Mouse (Mus musculus): ENCODE data around the gene Tada3. TPM values are rescaled to one million over a fixed set of nuclear protein-coding genes. Genes with fewer than 3 reads are reported as not detected.

The Tada3 gene
- polyA plus RNA-seq, 1 experiment from 2014 or later: 52.6 TPM

DNA sequence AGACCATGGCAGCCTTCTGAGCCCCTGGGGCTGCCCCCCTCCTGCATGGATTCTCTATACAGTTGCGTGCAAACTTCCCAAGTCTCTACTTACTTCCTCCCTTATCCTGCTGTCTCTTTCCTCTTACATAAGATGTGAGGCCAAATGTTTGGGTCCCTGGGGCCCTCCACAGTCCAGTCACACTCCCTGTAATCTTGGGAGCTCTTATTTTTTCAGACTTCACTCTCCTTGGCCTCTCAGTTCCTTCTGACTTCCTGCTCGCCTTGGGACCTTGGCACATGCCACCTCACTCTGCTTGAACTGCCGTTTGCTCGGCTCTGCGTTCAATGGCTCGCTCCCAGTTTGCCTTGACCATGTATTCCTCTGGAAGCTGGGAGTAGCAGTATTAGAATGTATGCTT, 16.3 kb upstream of the Tada3 start:
- no peak overlapping the region for H3K4me2 ChIP-seq (replicated peaks; ENCODE audit: low read depth, low read length)
- H3K27me3 ChIP-seq (ENCODE audit: control insufficient read depth, insufficient read depth, low read length): no peaks in the 10 kb centered on the region
- peaks cover 18% of the 10 kb centered on the region; the same call in 1 of the 2 replicates for H3K36me3 ChIP-seq (ENCODE audit: control insufficient read depth, insufficient read depth, low read length)
- 88% methylated on average over 6 of the region's 6 CpGs for WGBS
- H3K27ac ChIP-seq (ENCODE audit: low read length): no peak overlapping the region
- H3K9me3 ChIP-seq (ENCODE audit: control insufficient read depth, low read depth, low read length): no peaks in the 10 kb centered on the region
- H3K9ac ChIP-seq (replicated peaks; ENCODE audit: low read depth, low read length): no peak overlapping the region
- peaks cover 7% of the 10 kb centered on the region for H3K4me1 ChIP-seq (ENCODE audit: control insufficient read depth, insufficient read depth, low read length)
- no peak for ATAC-seq (ENCODE audit: insufficient number of reproducible peaks, insufficient read depth, low FRiP score, low read depth)
- no peak overlapping the region for H3K4me3 ChIP-seq (ENCODE audit: low read depth, low read length)

DNA sequence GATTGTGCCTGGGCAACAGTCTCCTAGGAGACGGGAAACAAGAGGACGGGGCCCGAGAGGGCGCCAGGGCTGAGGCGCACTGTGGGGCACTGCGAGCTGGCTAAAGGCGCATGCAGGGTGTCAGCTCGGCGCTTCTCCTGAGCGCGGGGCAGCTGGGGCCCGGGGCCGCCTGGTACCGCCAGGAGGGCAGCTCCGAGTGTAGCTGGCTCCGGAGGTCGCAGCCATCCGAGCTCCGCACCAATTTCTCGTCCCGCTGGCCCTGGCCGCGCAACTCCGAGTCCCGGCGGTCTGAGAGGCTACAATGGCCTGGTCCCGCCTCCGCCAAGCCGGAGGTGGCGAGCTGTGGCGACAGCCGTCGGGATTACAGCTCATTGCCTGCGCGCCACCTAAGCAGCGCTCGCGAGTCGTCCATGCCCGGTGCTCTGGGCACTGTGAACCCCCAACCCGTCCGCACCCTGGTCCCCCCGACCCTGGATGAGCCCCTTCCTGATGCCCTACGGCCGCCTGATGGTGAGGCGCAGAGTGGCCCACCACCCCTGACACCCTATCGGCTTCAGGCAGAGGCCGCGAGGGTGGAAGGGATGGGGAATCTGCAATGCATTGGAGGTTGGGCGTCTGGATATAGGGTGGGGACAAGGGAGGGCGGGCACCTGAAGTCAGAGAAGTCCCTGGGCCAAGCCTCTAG, 14.8 kb upstream of the Tada3 start:
- H3K4me1 ChIP-seq (ENCODE audit: control insufficient read depth, insufficient read depth, low read length): peaks cover 7% of the 10 kb centered on the region
- peak; percentile 73; the same call in 1 of the 2 replicates for ATAC-seq (ENCODE audit: insufficient number of reproducible peaks, insufficient read depth, low FRiP score, low read depth)
- peaks cover 28% of the 10 kb centered on the region for H3K36me3 ChIP-seq (ENCODE audit: control insufficient read depth, insufficient read depth, low read length)
- H3K9me3 ChIP-seq (ENCODE audit: control insufficient read depth, low read depth, low read length): no peaks in the 10 kb centered on the region
- H3K9ac ChIP-seq (replicated peaks; ENCODE audit: low read depth, low read length): peak overlapping the region; percentile 58
- H3K27me3 ChIP-seq (ENCODE audit: control insufficient read depth, insufficient read depth, low read length): no peaks in the 10 kb centered on the region
- H3K4me2 ChIP-seq (replicated peaks; ENCODE audit: low read depth, low read length): peak overlapping the region; percentile 61
- whole genome bisulfite sequencing: 2% methylated on average over 51 of the region's 51 CpGs
- H3K4me3 ChIP-seq (ENCODE audit: low read depth, low read length): peak overlapping the region; percentile 37
- H3K27ac ChIP-seq (ENCODE audit: low read length): no peak overlapping the region

DNA sequence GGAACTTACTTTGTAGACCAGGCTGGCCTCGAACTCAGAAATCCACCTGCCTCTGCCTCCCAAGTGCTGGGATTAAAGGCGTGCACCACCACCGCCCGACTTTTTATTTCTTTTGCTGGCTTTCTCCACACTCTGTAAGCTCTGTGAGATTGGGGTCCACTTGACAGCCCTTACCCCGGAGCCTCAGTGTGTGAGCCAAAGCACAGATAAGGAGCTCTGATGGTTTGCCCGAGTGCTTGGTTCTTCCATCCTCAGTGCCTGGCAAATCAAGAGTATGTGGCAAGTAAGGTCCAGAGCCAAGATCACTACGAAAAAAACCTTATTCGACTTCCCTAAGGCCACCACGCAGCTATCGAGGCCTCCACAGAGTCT, 14.3 kb upstream of the Tada3 start:
- H3K4me3 ChIP-seq (ENCODE audit: low read depth, low read length): peak overlapping the region; percentile 37
- 0 out of 2 replicates have a peak, but pooled peaks have one; percentile 7 for ATAC-seq (ENCODE audit: insufficient number of reproducible peaks, insufficient read depth, low FRiP score, low read depth)
- WGBS: 29% methylated on average over 10 of the region's 10 CpGs
- peaks cover 34% of the 10 kb centered on the region for H3K36me3 ChIP-seq (ENCODE audit: control insufficient read depth, insufficient read depth, low read length)
- H3K9me3 ChIP-seq (ENCODE audit: control insufficient read depth, low read depth, low read length): no peaks in the 10 kb centered on the region
- H3K27ac ChIP-seq (ENCODE audit: low read length): no peak overlapping the region
- H3K4me2 ChIP-seq (replicated peaks; ENCODE audit: low read depth, low read length): peak overlapping the region; percentile 61
- H3K9ac ChIP-seq (replicated peaks; ENCODE audit: low read depth, low read length): peak overlapping the region; percentile 58; the same call in 1 of the 2 replicates
- peaks cover 7% of the 10 kb centered on the region for H3K4me1 ChIP-seq (ENCODE audit: control insufficient read depth, insufficient read depth, low read length)
- H3K27me3 ChIP-seq (ENCODE audit: control insufficient read depth, insufficient read depth, low read length): no peaks in the 10 kb centered on the region

DNA sequence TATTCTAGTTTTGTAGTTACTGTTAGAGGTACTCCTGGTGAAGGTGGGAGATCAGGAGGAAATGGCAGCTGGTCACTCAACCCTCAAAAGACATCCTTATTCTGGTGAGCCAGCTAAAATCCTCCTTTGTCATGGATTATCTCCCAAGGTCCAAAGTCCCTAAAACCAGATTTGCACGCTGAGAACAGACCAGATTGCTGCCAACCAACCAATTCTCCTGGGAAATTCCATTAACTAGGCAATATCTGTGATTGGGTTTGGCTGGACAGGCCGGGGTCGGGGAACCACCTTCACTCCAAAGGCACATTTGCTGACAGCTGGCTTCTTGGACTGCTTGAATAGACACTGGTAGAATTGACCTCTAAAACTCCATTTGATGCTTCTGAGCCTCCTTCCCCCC, 13.0 kb upstream of the Tada3 start:
- H3K4me2 ChIP-seq (replicated peaks; ENCODE audit: low read depth, low read length): no peak overlapping the region
- H3K4me3 ChIP-seq (ENCODE audit: low read depth, low read length): no peak overlapping the region
- no peaks in the 10 kb centered on the region for H3K9me3 ChIP-seq (ENCODE audit: control insufficient read depth, low read depth, low read length)
- H3K27me3 ChIP-seq (ENCODE audit: control insufficient read depth, insufficient read depth, low read length): no peaks in the 10 kb centered on the region
- H3K36me3 ChIP-seq (ENCODE audit: control insufficient read depth, insufficient read depth, low read length): peaks cover 43% of the 10 kb centered on the region
- ATAC-seq (ENCODE audit: insufficient number of reproducible peaks, insufficient read depth, low FRiP score, low read depth): no peak
- 90% methylated on average over 3 of the region's 3 CpGs for WGBS
- no peak overlapping the region for H3K27ac ChIP-seq (ENCODE audit: low read length)
- no peak overlapping the region for H3K9ac ChIP-seq (replicated peaks; ENCODE audit: low read depth, low read length)
- peaks cover 7% of the 10 kb centered on the region for H3K4me1 ChIP-seq (ENCODE audit: control insufficient read depth, insufficient read depth, low read length)

DNA sequence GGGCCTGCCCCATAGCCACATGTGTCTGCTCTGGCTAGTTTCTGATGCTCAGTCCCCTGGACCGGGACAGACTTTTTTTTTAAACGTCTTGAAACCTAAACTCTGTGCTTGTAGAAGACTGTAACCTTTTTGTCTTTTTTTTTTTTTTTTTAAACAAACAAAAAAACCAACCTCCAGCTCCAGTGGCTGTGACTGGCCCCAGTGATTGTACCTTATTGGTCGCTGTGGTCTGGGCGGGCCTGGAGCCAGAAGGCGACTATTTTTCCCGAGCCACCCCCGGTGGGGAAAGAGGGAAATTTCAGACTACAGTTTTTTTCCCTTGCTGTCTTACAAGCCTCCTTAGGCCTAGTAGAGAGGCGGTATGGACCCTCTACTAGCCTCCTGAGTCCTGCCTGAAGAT, 11.3 kb upstream of the Tada3 start, which contains the start of gene Ttll3:
Gene Ttll3, plus strand, starts transcription at position 301 of the 400 bp plus-strand sequence.
- no peak within 1 kb of the TSS for H3K4me2 ChIP-seq (replicated peaks; ENCODE audit: low read depth, low read length)
- no peak within 1 kb of the TSS for H3K27ac ChIP-seq (ENCODE audit: low read length)
- H3K9me3 ChIP-seq (ENCODE audit: control insufficient read depth, low read depth, low read length): no peaks in the 10 kb centered on the region
- WGBS: 62% methylated on average over 8 of the region's 8 CpGs
- no peak for ATAC-seq (ENCODE audit: insufficient number of reproducible peaks, insufficient read depth, low FRiP score, low read depth)
- no peak within 1 kb of the TSS for H3K9ac ChIP-seq (replicated peaks; ENCODE audit: low read depth, low read length)
- peaks cover 59% of the 10 kb centered on the region for H3K36me3 ChIP-seq (ENCODE audit: control insufficient read depth, insufficient read depth, low read length)
- no peak within 1 kb of the TSS for H3K4me3 ChIP-seq (ENCODE audit: low read depth, low read length)
- H3K4me1 ChIP-seq (ENCODE audit: control insufficient read depth, insufficient read depth, low read length): peaks cover 7% of the 10 kb centered on the region
- H3K27me3 ChIP-seq (ENCODE audit: control insufficient read depth, insufficient read depth, low read length): no peaks in the 10 kb centered on the region

DNA sequence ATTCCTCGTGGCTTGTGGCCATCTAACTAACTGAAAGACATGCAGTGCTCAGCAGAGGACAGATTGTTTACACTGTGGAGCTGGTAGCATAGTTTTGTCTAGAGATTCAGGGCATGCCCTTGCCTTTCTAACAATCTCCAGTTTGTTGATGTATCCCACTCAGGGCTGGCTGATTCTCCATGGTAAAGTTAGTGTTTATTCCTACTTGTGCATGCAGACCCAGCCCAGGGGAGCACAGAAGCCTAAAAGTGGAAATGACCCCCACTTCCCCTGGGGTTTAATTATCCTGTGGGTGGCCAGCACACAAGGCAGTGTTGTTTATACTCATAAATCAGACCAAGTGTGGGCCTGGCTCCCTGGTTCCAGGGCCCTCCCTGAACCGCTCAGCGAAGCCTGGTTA, 8.3 kb upstream of the Tada3 start:
- no peak; the same call in 1 of the 2 replicates for ATAC-seq (ENCODE audit: insufficient number of reproducible peaks, insufficient read depth, low FRiP score, low read depth)
- Histone ChIP-seq H3K4me1 (ENCODE audit: control insufficient read depth, insufficient read depth, low read length) (no peaks in the 10 kb centered on the region), H3K9ac (replicated peaks; ENCODE audit: low read depth, low read length) (no peak overlapping the region), H3K4me2 (replicated peaks; ENCODE audit: low read depth, low read length) (no peak overlapping the region), H3K27ac (ENCODE audit: low read length) (no peak overlapping the region), H3K9me3 (ENCODE audit: control insufficient read depth, low read depth, low read length) (no peaks in the 10 kb centered on the region), H3K36me3 (ENCODE audit: control insufficient read depth, insufficient read depth, low read length) (peaks cover 81% of the 10 kb centered on the region), H3K4me3 (ENCODE audit: low read depth, low read length) (no peak overlapping the region), H3K27me3 (ENCODE audit: control insufficient read depth, insufficient read depth, low read length) (no peaks in the 10 kb centered on the region)
- WGBS: 49% methylated on average over 3 of the region's 3 CpGs

DNA sequence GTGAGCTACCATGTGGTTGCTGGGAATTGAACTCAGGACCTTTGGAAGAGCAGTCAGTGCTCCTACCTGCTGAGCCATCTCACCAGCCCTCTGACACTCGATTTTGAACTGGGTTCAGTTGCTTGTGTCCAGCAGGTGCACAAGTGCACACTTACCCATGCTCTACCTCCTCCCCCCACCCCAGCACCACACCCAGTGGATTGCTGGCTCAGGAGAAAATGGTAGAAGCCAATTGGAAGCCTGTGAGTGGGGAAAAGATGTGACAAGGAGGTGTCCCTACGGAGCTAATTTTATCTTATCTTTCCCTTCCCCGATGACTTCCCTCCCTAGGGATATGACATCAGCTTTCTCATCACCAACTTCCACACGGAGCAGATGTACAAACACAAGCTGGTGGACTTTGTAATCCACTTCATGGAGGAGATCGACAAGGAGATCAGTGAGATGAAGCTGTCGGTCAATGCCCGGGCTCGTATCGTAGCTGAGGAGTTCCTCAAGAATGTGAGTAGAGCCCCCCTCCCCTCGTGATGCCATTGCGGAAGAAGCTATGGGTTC, 7.6 kb upstream of the Tada3 start:
- Histone ChIP-seq H3K36me3 (ENCODE audit: control insufficient read depth, insufficient read depth, low read length) (peaks cover 86% of the 10 kb centered on the region), H3K27me3 (ENCODE audit: control insufficient read depth, insufficient read depth, low read length) (no peaks in the 10 kb centered on the region), H3K4me3 (ENCODE audit: low read depth, low read length) (no peak overlapping the region), H3K9me3 (ENCODE audit: control insufficient read depth, low read depth, low read length) (no peaks in the 10 kb centered on the region), H3K4me1 (ENCODE audit: control insufficient read depth, insufficient read depth, low read length) (no peaks in the 10 kb centered on the region), H3K27ac (ENCODE audit: low read length) (no peak overlapping the region), H3K4me2 (replicated peaks; ENCODE audit: low read depth, low read length) (no peak overlapping the region), H3K9ac (replicated peaks; ENCODE audit: low read depth, low read length) (no peak overlapping the region)
- ATAC-seq (ENCODE audit: insufficient number of reproducible peaks, insufficient read depth, low FRiP score, low read depth): no peak
- WGBS: 84% methylated on average over 11 of the region's 11 CpGs

DNA sequence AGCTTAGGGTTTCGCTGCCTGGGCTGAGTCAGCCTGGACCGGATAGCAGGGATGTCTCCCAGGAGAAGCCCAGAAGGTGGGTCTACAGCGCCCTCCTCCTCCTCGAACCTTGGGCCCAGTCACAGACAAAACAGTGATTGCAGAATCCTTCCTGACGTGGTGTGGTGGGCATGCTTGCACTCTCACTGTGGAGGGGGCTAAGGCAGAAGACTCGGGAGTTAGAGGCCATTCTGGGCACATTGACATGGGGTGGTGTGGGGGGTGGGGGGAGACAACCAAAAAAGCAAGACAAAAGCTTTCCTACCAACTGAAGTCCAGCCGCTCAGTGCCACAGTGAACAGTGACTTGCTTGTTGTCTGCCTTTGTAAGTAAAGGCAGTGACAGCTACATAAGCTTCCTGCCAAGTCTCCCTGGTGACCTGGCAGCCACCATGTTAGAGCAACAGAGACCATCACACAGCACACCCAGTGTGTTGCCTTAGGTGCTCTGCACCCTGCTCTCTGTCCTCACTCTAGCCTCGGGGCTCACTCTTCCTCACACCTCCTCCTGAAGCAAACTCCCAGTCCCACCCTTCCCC, 6.8 kb upstream of the Tada3 start:
- Histone ChIP-seq H3K27me3 (ENCODE audit: control insufficient read depth, insufficient read depth, low read length) (no peaks in the 10 kb centered on the region), H3K4me1 (ENCODE audit: control insufficient read depth, insufficient read depth, low read length) (peaks cover 2% of the 10 kb centered on the region; the same call in 1 of the 2 replicates), H3K36me3 (ENCODE audit: control insufficient read depth, insufficient read depth, low read length) (peaks cover 78% of the 10 kb centered on the region), H3K4me3 (ENCODE audit: low read depth, low read length) (no peak overlapping the region), H3K27ac (ENCODE audit: low read length) (no peak overlapping the region), H3K9me3 (ENCODE audit: control insufficient read depth, low read depth, low read length) (no peaks in the 10 kb centered on the region), H3K4me2 (replicated peaks; ENCODE audit: low read depth, low read length) (no peak overlapping the region), H3K9ac (replicated peaks; ENCODE audit: low read depth, low read length) (no peak overlapping the region)
- 94% methylated on average over 8 of the region's 8 CpGs for WGBS
- no peak for ATAC-seq (ENCODE audit: insufficient number of reproducible peaks, insufficient read depth, low FRiP score, low read depth)
